Mouse (Mus musculus): ENCODE measurements around the gene Tacc2.
A peak's percentile ranks its signal among the peaks of the same experiment; 100 is the strongest.

Tacc2 gene

GRCm38 (mm10) chr7:130764160-130764559 is 186.9 kb downstream of the Tacc2 start:
- no peak for DNase-seq (ENCODE audit: low read depth in 1 of 2, low spot score in 2 of 2)

DNA sequence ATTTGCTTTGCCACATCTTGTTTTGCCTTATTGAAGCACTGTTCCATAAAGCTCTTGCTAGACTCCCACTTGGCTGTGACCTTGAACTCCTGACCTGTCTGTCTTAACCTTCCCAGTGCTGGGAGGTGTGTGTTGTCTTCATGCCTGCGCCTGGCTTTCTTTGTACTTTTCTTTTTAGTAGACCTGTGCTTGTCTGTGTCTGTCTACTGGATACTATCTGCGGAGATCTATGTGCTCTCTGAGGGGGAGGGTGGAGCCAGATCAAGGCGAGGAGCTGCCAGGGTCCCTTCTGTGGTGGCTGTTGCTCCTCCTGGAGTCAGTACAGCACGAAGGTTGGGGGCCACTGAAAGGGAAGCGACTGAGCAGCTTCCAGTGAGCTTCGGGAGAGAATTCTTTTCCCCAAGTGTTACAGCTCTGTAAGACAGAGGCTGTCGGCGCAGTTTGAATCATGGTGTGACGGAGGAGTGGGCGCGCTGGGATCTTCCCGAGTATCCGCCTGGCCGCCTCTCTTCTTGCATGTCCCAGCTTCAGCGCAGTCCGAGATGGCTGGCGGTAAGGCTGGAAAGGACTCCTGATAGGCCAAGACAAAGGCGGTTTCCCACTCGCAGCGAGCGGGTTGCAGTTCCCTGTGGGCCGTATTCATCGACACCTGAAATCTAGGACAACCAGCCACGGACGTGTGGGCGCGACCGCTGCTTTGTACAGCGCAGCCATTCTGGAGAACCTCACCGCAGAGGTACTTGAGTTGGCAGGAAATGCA is 189.4 kb downstream of the Tacc2 start:
- DNase-seq (ENCODE audit: low read depth in 1 of 2, low spot score in 2 of 2), result no peak

DNA sequence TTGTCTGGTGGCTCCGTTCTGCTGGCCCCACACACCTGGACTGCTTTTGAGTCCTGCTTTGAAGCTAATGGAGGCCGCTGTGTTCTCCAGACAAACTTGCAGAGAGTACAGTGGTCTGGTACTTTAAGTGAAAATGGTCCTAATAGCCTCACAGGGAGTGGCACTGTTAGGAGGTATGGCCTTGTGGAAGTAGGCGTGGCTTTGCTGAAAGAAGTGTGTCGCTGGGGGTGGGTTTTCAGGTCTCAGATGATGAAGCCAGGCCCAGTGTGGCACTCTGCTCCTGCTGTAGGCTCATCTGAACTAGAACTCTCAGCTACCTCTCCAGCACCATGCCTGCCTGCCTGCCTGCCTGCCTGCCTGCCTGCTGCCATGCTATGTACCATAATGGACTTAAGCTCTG is 190.9 kb downstream of the Tacc2 start:
- DNase-seq (ENCODE audit: low read depth in 1 of 2, low spot score in 2 of 2), result no peak

- peak; percentile 38 to 63 for DNase-seq (ENCODE audit: low read depth in 1 of 2, low spot score in 2 of 2)
Measured at GRCm38 (mm10) chr7:130770707-130771106, 193.5 kb downstream of the Tacc2 start.

DNA sequence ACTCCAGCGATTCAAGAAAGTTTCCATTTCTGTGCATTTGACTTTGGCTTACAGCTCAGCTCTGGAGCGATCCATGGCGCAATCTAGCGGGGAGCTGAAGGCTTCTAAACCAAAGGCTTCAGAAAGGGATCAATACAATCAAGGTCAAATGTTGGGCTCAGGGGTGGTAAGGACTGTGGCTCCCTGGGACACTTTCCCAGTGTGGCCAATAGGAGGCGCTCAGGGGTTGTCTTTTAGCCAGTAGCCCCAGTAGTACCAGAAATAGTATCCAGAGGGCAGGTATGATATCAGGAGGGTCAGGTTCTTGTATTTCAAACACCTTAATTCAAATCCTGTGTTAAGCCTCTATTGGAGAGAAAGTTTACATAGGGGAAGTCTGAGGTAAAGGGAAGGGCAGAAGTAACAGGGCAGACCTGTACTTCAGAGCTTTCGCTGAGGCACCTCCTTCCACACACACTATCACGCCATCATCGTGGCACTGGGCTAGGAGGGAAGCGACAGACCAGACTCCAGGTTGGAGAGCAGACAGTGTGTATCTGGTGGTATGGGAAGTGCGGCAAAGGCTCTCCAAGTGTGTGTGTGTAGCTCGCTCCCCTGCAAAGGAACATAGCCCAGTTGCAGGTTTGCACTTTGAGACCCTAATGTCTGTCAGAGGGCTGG is 196.1 kb downstream of the Tacc2 start:
- DNase-seq (ENCODE audit: low read depth in 1 of 2, low spot score in 2 of 2), result peak in 1 of 2 experiments; percentile 29

DNA sequence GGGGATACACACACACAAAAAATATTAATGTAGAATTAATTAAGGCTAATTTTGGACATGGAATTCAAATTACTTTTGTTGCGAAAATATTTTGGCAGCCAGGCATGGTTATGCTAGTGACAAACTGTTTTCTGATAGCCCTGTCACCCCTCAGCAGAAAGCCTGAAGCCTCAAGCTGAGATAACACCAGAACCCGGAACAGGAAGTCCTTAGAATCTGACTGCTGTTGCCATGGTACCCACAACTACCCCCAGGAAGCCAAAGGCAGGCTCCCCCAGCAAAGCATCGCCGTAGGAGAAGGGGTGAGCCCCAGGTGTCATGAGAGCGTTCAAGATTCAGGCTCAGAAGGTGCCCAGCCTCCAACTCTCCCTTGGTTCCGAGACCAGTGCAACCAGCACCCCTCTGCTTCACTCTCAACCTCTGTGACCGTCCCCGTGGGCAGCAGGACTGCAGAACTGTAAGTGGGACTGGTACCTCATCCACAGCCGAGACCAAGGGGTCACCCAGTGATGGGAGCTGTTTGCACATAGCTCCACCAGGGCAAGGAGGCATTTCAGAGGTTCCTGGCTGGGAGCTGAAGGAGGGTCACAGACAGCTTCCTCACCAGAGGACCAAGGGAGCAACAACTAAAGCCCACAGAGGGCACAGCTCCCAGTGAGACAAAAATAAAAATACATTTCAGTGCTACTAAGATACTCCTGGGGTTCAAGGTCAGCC is 196.8 kb downstream of the Tacc2 start, which contains the start of gene Btbd16:
TSS of gene Btbd16 (plus strand) at position 156 of the 717 bp plus-strand sequence.
- no peak for DNase-seq (ENCODE audit: low read depth in 1 of 2, low spot score in 2 of 2)

DNA sequence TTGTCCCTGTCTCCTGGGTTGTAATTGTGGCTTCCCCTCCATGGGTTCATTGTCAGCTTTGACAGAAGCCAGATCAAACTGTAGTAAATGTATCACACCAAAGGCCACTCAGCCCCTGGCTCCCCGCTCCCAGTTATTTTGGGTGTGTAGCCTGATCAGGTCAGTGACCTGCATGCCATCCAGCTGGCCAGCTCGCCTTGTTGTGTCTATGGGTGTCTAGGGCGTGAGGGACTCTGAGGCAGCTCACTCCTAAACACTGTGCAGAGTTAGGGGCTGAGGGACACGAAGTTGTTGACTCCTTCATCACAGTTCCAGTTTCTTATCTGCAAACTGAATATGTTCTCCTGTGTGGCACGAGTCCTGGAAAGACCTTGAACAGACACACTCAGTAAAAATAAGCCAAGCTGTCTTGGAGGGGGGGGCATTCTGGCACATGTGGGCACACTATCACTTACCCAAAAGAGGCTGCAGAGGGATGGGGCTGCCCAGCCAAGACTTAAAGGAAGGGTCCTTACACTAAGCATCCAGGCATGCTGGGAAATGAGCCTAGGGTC is 203.7 kb downstream of the Tacc2 start:
- no peak for DNase-seq (ENCODE audit: low read depth in 1 of 2, low spot score in 2 of 2)

- DNase-seq (ENCODE audit: low read depth in 1 of 2, low spot score in 2 of 2), result no peak
Measured at GRCm38 (mm10) chr7:130782501-130783050, 205.3 kb downstream of the Tacc2 start.

- DNase-seq (ENCODE audit: low read depth in 1 of 2, low spot score in 2 of 2), result no peak
Measured at GRCm38 (mm10) chr7:130785923-130786575, 208.8 kb downstream of the Tacc2 start.

GRCm38 (mm10) chr7:130786708-130787107 is 209.5 kb downstream of the Tacc2 start:
- DNase-seq (ENCODE audit: low read depth in 1 of 2, low spot score in 2 of 2), result no peak

GRCm38 (mm10) chr7:130787537-130787936 is 210.3 kb downstream of the Tacc2 start:
- DNase-seq (ENCODE audit: low read depth in 1 of 2, low spot score in 2 of 2), result no peak

DNA sequence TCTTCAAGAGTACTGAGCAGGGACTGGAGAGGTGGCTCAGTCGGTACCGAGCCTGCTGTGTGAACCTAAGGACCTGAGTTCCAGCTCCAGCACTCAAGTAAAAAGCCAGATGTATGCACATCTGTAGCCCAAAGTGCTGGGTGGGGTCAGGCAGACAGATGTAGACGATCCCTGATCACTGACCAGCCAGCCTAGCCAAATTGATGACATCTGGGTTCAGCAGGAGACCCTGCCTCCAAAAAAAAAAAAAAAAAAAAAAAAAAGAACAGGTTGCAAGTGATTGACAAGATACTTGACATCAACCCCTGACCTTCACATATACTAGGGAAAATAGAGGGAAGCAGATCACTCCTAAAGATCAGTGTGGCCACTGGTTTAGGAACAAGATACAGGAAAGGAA is 211.7 kb downstream of the Tacc2 start:
- no peak for DNase-seq (ENCODE audit: low read depth in 1 of 2, low spot score in 2 of 2)

DNA sequence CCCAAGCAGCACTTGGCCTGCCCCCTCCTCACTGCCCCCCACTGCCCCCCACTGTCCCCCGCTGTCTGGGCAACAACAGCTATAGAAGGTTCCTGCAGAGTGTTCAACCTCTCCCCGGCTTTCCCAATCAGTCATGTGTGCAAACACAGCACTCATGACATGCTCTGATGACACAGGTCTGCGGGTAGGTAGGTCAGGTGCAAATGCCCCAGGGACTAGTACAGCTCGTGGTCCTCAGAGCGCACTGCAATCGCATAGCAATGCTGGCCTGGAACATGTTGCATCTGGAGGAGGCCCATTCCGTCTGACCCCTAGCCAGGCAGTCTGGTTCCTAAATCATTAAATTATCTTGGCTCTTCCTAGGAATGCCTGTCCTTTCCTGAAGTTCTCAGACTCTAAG is 212.2 kb downstream of the Tacc2 start:
- DNase-seq (ENCODE audit: low read depth in 1 of 2, low spot score in 2 of 2), result no peak

DNA sequence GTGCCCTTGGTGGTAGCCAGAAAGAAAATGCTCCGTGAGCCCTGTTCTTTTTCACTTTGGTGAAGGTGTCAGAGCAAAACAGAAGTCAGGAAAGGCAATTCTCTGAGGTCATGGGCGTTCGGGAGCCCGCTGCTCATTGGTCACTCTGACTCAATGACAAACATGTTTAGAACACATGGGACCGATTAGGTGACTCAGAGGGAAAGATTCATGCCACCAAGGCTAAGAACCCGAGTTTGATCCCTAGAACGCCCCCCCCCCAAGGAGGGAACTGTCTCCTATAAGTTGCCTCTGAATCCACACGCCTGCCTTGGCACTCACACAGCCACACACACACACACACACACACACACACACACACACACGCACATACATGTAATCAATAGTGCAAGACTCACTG is 216.4 kb downstream of the Tacc2 start:
- no peak for DNase-seq (ENCODE audit: low read depth in 1 of 2, low spot score in 2 of 2)

DNA sequence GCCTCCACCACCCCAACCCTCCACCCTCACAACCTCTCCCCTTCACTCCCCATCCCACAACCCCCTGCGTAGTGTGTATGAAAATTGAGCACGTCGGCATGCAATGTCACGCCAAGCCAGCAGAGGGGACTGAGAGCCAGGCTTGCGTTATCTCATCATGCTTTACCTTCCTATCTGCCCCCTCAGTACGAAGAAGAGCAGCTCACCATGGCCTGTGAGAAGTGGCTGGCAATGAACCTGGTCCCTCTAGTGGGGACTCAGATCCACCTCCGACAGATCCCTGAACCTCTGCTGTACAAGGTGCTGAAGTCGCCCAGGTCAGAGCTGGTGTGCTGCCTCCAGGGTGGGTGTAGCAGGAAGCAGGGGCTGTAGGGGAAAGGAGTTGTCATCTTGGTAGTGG is 219.5 kb downstream of the Tacc2 start:
- DNase-seq (ENCODE audit: low read depth in 1 of 2, low spot score in 2 of 2), result no peak

DNA sequence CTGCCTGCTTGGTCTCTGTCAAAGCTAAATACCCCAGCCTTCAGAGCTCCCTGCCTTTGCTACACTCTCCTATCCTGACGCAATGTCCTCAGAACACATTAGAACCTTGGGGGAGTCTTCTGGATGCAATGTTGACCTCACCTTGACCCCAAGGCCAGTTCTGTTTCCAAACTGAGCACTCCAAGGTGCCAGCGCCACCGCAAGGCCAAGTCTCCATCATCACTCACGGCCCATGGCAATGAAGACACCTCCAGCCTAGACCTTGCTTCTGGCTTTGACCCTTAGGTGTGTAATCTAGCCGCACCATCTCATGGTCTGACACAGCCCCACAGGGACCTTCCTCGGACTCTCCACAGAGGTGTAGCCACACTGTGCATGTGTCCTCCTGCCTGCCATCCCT is 220.3 kb downstream of the Tacc2 start:
- no peak for DNase-seq (ENCODE audit: low read depth in 1 of 2, low spot score in 2 of 2)

DNA sequence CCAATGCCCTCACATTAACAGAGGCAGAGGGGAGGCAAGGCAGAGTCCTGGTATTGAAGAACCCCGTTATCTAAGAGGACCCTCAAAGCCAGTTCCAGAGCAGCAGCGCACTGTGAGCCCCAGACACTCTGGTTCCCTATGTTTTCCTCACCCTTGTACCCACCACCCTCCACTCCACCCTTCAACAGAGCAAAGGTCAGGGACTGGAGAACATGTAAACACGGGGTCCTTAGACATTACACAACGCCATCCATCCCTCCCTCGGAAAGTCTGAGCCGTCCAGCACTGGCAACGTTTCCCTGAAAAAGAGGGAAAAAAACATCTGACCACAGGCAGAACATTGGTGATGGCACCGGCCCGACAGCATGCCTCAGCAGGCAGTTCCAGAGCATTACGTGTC is 222.2 kb downstream of the Tacc2 start:
- no peak for DNase-seq (ENCODE audit: low read depth in 1 of 2, low spot score in 2 of 2)

GRCm38 (mm10) chr7:130800681-130801080 is 223.4 kb downstream of the Tacc2 start:
- DNase-seq (ENCODE audit: low read depth in 1 of 2, low spot score in 2 of 2), result no peak

DNA sequence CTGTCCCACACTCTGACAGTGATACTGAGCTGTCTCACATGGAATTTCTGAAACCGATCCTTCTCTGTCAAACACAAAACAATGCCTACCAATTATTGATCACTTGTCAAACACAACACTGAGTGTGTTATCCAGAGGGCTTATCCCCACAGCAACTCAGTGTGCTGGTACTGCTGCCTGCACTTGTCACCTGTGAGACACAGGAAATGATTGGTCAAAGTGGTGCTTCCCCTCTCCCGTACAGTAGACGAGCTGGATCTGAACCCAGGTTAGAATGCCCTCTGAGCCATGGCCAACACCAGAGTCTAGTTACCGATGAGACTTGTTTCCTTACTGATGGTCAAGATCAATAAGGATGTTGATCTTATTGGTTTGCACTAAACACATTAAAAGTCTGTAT is 224.6 kb downstream of the Tacc2 start:
- DNase-seq (ENCODE audit: low read depth in 1 of 2, low spot score in 2 of 2), result no peak

- DNase-seq (ENCODE audit: low read depth in 1 of 2, low spot score in 2 of 2), result no peak
Measured at GRCm38 (mm10) chr7:130803251-130803825, 226.1 kb downstream of the Tacc2 start.

DNA sequence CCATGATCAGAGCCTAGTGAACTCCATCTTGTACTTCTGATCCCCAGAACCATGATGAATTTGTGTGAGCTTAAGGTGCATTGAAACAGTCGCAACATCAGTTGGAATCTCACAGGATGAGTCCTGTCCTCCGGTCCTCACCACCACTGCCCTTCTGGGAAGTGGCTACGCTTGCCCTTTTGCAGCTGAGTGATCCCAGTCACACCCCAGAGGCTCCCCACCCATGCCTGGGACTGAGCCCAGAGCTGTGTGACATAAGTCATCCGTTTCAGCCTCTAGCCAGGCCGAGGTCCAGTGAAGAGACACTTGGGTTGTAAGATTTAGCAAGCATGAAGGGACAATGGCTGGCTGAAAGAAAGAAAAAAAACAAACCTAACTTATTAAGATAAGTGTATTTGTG is 227.8 kb downstream of the Tacc2 start:
- no peak for DNase-seq (ENCODE audit: low read depth in 1 of 2, low spot score in 2 of 2)

All from monocyte, adult 2 months (primary cell).